Mouse (Mus musculus): ENCODE results near the gene Hoxa2.

The Hoxa2 gene

DNA sequence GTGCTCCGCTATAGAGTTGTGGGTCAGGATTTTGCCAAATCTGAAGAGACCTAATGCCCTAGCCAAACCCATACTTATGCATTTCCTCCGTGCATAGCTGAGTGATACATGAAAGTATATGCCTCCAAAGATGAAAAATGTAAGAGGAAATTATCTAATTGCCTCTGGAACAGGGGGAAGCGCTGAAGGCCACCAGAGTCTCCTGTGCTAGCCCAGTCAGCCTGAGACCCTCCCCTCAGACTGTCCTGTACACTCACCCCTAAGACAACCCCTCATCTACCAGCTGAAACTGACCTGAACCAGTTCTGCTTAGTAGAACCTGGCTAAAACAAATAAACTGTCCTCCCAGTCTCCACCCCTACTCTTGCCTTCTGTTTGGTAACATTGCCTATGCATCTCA is 16.1 kb upstream of the Hoxa2 start:
- in situ Hi-C loops (cut with MboI, MseI) = no loop called here

DNA sequence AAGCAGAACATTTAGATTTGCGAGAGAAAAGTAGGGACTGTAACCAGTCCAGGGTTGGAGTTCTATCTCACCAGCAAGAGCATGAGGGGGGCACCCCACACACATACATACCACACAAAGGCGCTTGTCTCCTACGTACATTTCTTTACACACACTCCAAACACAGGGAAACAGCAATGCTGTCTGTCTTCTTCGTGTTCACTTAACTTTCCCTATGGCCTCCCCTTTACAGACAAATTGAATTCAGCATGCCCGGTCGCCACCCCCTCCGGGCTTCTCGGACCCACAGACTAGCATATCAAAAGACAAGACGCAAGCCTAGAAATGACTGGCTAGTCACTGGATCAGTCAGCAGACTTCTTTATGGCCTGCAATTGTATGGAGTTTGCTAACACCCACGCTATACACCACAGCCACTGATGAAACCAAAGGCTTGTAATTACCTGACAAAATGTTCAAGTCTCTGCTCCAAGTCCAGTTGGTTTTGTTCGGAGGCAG is 15.6 kb upstream of the Hoxa2 start:
- in situ Hi-C loops (cut with MboI, MseI) = no loop called here

DNA sequence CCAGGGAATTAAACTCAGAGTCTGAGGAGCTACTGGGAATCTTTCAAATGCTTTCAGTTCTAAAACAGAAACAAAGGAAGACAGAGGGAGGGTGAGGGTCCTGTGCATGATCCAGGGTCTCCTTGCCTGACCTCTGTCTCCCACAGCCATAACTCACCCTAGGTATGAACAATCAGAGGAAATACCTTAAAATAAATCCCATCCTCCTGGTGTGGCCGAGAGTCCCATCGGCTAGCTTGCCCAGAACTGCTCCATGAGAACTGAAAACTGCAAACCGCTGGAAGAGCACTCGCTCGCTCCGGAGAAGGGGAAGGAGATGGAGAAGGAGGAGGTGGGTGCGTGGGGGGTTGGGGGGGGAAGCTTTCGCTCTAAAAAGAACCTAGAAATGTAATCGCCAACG is 15.1 kb upstream of the Hoxa2 start:
- in situ Hi-C loops (cut with MboI, MseI) = no loop called here

DNA sequence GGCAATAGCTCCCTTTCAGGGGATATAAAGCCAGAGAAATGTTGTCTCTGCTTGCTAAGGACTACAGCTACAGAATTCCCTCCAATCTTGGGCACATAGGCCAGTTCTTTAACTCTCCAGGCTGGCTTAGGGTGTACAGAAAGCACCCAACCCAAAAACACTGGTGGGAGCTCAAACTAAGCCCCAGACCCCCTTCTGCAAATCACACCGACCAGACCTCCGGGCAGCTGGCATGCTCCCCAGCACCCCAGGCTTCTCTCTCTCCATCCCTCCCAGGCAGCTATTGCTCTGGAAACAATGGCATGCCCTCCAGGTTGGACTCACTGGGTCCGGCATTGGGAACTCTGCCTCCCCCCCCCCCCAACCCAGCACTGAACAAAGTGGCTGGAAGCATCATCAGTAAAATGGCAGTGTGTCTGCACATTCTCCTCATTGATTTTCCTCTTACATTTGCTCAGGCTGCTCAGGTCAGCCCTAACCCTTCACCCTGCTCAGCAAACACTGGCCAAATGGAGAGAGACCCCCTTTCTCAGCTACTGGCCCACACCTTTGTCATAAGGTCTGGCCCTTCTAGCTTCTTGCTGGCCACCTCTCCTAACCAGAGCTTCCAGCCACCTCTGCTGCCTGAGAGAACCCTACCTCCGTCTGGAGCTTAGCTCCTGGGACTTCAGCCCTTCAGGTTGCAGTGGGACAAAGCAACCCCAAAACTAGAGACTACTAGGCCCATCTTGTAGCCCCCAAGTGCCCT is 14.5 kb upstream of the Hoxa2 start:
- in situ Hi-C loops (cut with MboI, MseI) = no loop called here

DNA sequence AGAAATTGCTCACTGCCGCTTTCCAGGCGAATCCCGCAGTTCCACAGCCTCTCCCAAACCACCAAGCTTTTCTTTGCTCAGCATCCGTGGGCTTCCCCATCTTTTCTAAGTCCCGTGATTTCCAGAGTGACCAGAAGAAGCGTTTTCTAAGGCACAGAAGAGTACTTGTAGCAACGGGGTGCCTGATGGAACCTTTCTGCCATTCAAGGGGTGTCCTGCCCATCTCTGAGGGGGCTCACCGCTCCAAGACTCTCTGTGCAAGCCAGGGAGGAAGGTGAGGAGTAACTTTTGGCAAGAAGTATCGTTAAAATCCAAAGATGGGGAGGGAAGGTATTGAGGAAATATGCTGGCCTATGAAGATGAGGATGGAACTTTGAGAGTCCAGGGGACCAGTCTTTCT is 13.2 kb upstream of the Hoxa2 start:
- in situ Hi-C loops (cut with MboI, MseI) = no loop called here

DNA sequence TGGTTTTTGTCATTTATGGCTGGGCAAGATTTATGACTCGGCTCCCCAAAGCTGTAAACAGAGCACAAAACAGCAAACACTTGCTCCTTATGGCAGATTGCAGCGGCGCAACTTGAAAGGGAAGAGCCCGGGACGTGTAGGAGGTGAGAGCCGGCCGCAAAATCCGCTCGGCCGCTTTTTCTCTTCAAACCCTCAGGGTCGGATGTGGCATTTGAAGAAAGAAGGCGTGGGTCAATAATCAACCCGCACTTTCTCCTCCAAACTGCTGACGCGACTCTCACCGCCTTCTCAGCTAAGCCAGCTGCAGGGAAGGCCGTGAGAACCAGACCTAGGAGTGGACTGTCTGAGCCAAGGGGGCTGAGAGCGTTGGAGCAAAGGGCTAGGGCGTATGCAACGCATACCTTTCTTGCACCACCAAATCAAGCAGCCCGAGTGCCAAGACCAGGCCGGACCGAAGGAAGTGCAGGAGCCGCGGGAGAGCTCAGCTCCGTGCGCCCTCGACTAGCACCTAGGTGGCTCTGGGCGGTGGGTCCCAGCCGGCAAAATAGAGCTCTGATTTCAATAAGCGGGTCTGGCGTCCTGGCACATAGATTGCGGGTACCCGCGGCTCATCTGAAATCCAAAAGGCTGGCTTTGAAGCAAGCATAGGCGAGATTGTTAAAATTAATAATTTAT is 12.6 kb upstream of the Hoxa2 start, which contains the start of gene 5730596B20Rik:
Gene 5730596B20Rik (plus strand): TSS at position 438 of the 675 bp plus-strand sequence.
- in situ Hi-C loops (cut with MboI, MseI) = no loop called here

DNA sequence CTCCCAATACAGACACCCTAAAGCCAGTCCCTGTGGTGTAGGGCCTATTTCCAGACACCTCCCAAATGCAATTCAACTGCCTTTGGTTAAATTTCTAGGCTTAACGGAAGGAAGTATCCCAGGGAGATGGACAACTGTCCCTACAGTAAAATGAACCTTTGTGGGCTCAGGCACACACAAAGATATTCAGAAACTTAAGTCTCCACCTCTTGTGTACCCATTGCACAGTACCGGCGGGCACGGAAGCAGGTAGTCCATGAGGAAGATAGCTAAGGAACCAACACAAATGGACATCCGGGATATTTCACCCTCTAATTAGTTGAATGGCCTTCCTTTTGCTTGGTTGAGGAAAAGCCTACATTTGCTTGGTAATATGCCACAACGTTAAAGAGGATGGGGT is 11.8 kb upstream of the Hoxa2 start:
- in situ Hi-C loops (cut with MboI, MseI) = no loop called here

DNA sequence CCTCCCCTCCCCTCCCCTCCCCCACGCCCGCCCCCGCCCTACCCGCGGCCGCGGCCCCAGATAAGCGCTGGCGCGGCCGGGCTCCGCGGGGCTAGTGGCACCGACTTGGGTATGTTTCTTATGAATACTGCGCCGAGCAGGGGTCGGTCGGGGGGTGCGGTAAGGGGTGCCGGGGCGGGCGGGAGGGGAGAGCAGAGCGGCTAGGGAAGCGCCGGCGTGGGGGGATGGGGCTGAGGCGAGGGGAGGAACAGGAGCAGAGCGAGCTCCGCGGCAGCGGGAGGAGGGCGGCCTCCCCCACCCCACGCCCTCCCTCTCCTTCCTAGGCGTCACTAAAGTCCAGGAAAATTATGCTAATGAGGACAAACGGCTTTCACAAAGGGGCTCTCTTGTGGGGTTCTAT is 11.2 kb upstream of the Hoxa2 start:
- in situ Hi-C loops (cut with MboI, MseI) = no loop called here

DNA sequence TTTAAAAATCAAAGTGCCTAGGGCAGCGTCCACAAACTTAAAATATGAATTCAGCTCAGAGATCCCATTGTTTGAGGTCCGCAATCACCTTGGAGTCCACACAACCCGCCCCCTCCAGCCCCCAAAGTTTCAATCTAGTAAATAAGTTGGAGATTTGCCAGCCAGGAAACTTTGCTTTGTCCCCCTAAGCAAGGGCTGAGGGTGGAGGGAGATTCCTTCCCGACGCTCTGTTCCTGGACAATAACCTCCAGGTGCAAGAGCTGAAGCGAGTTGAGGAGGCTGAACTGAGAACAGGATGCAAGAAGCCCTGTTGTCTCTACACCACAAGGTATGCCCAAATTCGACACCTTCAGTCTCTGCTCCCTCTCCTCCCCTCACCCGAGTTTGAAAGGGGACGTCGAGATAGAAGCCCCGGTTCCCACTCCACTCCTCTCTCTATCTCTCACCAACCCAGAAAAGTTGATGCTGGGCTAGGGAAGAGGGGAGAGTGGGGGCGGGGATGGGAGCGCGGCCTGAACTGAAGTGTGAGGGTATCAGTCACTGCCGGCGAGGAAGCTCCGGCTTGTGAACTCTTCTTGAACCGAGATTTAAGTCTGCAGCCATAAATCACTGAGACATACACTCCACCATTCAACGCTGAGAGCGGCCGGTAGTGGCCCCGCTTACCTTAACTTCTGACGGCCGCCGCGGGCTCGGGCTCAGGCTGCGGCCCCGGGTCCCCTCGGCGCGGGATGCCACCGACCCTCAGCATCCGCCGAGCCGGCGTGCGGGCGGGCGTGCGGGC is 10.5 kb upstream of the Hoxa2 start:
- in situ Hi-C loops (cut with MboI, MseI) = no loop called here

DNA sequence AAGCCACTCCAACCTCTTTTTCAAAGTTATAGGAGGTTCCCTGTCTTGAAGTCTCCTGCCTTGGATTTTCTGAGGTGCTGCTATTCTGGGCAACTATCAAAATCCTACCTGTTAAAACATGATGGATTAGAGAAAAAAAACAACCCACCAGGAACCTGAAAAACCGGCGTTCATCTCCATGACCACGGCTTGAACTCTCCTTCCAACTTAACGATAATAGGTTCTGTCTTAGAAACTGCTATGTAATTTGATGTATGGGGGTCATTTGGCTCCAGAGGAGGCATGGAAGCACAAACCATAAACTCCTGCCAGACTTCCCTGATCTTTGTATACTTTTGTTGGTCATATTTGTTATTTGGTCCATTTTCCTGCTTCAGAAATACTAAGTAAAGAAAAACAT is 9.0 kb upstream of the Hoxa2 start:
- in situ Hi-C loops (cut with MboI, MseI) = no loop called here

DNA sequence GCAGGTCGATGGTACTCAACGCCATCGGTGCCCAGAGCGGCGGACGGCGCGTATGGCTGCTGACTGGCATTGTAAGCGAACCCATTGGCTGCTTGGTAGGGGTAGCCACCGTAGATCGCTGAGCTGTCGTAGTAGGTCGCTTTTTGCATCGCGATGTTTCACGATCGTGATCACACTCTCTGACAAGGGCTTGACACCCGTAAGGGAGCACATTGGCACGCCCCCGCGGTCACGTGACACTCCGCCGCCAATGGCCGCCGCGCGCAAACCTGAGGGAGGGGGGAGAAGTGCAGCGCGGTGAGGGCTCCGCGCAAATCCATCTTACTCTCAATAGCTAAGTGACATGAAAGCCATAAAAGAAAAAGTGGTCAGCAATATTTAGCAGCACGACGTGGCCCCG is 7.9 kb upstream of the Hoxa2 start:
- in situ Hi-C loops (cut with MboI, MseI) = no loop called here

DNA sequence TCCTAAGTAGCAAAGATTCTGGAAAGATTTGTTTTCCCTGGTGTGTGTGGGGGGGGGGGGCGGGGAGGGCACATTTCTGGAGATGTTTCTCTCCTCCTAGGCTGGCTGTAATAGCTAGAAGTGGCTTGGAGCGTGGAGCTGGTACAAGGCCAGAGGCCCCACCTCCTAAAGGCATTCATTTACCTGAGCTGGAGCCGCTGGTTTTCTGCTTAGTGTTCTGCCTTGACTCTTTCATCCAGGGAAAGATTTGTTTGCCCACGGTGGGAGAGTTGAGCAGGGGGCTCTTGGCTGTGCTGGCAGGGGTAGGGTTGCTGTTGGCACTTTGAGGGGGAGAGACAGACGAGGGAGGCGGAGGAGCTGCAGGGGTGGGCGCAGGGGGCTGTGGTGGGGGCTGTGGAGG is 7.3 kb upstream of the Hoxa2 start:
- in situ Hi-C loops (cut with MboI, MseI) = no loop called here

DNA sequence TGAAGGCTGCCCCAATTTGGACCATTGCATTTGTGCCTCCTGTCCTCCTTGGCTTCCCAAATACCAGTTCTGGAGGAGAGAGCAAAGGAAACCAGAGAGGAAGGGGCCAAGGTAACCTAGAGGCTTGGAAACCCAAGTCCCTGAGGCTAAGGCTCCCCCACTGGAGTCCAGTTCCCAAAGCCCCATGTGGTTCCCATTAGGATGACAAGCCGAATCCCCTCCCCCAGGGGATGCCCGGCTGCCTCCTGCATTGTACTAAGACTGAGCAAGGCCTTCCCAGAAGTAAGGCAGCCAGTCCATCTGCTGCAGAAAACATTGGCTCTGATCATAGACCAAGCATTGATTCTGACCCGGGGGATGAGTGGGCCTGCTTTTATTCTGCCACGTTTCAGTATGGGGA is 6.7 kb upstream of the Hoxa2 start:
- in situ Hi-C loops (cut with MboI, MseI) = no loop called here

DNA sequence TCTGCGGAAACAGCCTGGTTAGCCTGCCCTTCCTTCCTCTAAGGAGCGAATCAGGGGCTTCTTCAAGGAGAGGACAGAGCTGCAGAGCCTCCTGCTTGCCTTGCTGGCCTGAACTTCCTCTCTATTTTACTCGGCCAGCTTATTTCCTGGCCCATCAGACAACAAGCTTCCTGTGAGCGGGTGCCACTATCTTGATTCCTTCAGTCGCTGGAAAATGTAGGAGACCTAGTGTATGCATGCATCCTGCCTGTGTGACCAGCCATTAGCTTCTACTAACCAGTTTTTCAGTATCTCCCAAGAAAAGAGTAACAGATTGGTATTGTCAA is 6.2 kb upstream of the Hoxa2 start:
- in situ Hi-C loops (cut with MboI, MseI) = no loop called here

DNA sequence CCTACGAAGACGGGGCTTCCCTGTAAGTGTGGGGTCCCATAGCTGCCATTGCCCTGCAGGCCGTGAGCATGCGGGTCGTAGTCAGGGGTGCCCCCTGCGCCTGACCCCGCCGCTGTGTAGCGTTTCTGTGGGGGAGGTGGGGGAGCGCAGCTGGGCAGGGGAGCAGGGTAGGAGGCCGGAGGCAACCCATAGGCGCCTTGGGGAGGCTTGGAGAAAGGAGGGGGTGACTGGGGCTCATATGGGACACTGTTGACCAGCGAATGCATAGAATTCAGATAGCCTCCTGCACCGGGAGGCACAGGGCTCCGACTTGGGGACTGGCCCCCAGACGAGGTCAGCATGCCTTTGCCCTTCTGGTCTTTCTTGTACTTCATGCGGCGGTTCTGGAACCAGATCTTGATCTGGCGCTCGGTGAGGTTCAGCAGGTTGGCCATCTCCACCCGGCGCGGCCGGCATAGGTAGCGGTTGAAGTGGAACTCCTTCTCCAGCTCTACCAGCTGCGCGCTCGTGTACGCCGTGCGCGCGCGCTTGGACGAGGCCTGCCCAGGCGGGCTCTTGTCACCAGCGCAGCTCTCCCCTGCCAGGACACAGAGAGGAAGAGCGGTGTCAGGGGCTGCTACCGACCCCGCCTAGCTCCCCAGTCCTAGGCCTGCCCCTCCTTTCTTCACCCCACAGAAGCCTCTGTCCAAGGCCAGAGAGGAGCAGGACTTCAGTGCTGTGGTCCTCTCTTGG is 5.7 kb upstream of the Hoxa2 start:
- in situ Hi-C loops (cut with MboI, MseI) = no loop called here

DNA sequence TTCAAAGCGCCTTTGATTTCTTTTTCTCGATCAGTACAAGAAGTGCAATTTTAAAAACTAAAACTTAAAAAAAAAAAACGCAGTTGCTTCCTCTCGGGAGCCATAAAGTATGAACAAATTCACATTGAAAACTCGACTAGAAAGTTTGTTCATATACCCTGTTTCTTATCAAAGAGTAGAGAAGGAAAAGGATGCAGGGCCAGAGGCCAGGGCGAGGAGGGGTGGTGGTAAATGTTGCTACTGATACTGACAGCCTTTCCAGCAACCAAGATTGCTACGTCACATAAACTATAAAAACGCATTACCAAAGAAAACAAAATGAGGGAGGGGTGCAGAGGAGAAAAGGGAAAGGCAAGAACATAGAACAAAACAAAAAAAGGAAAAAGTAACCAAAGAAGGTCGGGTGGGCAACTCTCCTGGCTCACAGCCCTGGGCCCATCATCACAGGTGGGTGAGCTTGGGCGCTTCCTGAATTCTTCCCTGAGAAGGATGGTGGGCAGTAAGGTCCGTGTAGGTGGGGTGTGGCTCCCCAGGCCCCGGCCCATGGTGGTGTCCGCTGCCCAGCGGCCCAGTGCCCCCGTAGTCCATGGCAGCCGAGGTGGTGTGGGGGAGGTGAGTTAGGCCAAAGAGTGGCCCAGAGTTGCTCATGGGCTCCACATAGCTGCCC is 5.0 kb upstream of the Hoxa2 start:
- in situ Hi-C loops (cut with MboI, MseI) = no loop called here

DNA sequence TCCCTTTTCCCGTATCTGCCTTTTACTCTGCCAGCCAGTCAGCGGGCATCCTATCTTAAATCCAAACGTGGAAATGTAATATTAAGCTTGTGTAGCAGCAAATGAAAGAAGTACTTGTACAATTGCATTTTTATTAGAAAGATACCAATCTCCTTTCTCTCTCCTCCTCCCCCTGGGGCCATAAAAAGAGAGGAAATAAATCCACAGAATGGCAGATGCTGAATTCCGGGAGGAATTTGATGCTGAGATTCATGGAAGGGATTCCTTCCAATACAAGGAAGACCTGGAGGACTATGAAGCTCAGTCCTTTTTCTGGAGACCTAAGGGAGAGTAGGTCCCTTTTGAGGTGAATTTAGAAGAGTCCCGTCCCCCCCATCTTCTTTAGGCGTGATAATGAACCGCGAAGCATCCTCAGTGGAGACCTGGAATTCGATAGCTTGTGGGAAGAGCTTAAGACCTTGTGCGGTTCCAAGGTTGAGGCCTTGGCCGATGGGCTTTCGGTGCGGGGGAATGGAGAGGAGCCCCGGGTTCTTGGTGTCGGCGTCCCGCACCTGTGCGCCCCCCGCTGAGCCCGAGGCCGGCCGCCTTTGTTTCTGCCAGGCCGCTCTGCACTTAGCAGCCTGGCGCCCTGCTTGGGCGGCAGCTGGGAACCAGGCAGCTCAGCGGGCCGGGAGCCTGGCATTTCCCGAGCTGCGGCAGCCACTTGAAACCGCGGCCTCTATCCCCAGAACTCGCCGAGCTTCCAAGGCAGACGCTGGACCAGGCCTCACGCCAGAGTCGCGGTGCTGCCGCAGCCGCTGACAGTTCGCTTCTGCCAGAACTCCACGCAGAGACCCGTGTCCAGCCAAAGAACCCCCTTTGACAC is 3.8 kb upstream of the Hoxa2 start:
- in situ Hi-C loops (cut with MboI, MseI) = no loop called here

DNA sequence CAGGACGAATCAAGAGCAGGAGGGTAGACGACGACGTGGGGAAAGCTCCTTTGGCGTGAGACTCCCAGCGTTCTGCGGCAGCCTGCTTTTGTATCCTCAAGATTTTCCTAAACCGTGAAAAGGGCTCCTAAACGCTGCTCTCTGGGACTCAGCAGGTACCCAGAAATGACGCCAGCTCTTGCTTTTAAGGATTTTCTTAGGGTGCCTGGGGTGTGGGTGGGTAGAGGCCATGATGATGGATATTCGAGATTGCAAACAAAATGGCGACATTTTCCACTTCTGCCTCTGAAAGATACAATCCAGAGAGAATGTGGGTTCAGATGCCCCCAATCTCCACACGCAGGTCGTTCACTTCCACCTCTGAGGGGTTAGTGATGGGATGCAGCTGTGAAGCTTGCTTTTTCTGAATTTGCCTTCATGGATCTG is 3.1 kb upstream of the Hoxa2 start:
- in situ Hi-C loops (cut with MboI, MseI) = no loop called here

DNA sequence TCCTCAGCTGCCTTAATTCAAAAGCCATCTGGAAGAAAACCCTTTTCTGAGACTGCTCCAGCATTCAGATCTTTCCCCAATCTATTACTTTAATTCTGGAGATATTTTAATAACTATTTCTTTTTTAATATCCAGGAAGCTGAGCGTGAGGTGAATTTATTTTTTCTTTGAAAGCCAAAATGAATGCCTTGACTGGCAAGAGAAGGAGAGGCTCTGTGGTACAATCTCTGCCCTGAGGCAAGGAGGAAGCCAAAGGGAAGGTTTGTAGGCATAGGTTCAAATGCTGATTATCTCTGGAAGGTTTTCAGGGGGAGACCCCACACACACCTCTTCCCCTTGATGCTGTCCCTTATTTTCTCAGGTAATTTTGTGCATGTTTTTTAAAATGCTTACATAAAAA is 2.5 kb upstream of the Hoxa2 start:
- in situ Hi-C loops (cut with MboI, MseI) = no loop called here

DNA sequence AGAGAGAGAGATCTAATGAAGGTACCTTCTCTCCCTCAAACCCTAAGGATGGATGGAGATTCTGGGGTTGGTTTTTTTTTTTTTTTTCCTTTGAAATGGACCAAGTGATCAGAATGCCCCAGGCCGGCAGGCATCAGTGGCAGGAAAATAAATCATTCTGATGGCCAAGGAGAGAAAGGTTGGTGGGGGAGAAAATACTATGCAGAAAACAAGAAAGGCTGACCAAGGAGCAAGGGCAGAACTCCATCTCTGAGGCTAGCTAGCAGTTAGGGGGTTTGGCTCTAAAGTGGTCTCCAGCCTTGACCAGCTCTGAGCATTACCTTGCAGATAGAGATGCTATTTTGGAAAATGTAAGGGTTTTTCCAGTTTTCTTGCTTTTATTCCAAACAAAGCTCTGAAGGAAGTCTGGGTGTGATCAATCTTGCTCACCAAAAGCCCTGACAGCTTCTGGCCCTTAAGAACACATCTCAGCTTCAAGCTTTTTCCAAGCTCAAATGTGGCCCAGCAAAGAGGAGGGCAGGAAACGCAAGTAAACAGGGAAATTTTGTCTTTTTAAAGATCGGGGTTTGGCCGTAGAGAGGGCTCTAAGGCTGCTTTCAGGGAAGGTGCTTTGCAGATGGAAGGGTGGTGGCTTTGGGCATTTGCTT is 1.9 kb upstream of the Hoxa2 start:
- in situ Hi-C loops (cut with MboI, MseI) = no loop called here

Data from regulatory T cell (primary cell).